Mouse (Mus musculus): ENCODE data around the gene Gm20403. TPM values are rescaled to one million over a fixed set of nuclear protein-coding genes. Genes with fewer than 3 reads are reported as not detected.
"Not testable (repeated sequence)": the region's sequence is repeated elsewhere in the genome, so short reads cannot be mapped to it uniquely, and the experiment has no call there.

Gm20403 gene
- polyA plus RNA-seq, 1 experiment from 2014 or later: not detected

DNA sequence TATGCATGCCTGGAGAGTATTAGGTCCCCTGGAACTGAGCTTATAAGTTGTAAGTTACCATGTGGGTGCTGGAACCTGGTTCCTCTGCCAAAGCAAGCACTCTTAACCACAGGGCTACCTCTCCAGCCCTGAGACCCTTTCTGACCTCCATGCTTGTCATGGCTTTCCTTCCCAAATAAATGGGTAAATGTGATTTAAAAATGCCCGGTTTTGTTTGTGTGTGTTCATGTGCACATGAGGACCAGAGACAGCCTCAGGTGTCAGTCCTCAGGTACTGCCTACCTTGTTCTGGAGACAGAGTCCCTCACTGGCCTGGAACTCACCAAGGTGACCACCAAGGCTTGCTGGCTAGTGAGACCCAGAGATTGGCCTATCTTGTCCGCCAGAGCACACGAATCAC is 18.1 kb upstream of the Gm20403 start:
- Histone ChIP-seq H3K4me2 (replicated peaks) (no peak overlapping the region), H3K36me3 (no peaks in the 10 kb centered on the region), H3K4me3 (no peak overlapping the region), H3K9me3 (replicated peaks) (no peaks in the 10 kb centered on the region), H3K27me3 (no peaks in the 10 kb centered on the region), H3K9ac (no peak overlapping the region), H3K27ac (no peak overlapping the region), H3K4me1 (no peaks in the 10 kb centered on the region)
- ATAC-seq (ENCODE audit: low FRiP score): no peak
- WGBS: 90% methylated on average over 3 of the region's 3 CpGs

DNA sequence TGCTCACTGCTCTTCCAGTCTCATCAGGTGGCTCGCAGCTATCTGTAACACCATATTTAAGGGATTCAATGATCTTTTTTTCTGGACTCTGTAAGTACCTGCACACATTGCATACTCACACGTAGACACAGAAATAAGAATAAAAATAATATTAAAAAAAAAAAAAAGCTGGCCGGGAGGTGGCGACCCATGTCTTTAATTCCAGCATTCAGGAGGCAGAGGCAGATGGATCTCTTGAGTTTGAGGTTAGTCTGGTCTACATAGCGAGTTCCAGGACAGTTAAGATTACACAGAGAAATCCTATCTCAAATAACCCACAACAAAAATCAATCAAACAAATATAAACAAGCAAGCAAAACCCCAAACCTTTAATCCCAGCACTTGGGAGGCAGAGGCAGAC is 17.5 kb upstream of the Gm20403 start:
- 89% methylated on average over 5 of the region's 5 CpGs for WGBS
- Histone ChIP-seq H3K9me3 (replicated peaks) (no peaks in the 10 kb centered on the region), H3K4me2 (replicated peaks) (no peak overlapping the region), H3K27me3 (no peaks in the 10 kb centered on the region), H3K4me1 (no peaks in the 10 kb centered on the region), H3K4me3 (no peak overlapping the region), H3K36me3 (no peaks in the 10 kb centered on the region), H3K9ac (no peak overlapping the region), H3K27ac (no peak overlapping the region)
- no peak for ATAC-seq (ENCODE audit: low FRiP score)

DNA sequence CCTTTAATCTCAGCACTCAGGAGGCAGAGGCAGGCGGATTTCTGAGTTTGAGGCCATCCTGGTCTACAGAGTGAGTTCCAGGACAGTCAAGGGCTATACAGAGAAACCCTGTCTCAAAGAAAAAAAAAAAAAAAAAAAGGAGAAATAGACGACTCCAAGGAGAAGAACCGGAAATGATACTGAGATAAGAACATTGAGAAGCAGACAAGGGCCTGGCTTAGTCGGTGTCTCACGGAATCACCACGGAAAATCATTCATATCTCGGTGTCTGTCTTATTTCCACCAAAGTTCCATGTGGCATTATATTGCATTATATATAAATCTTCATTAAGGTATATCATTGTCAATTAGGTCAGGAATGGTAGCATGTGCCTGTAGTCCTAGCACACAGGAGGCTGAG is 16.2 kb upstream of the Gm20403 start:
- ATAC-seq (ENCODE audit: low FRiP score); H3K36me3 ChIP-seq; H3K4me3 ChIP-seq; H3K4me1 ChIP-seq; H3K9me3 ChIP-seq (replicated peaks); H3K27me3 ChIP-seq; H3K9ac ChIP-seq; H3K27ac ChIP-seq; H3K4me2 ChIP-seq (replicated peaks): not testable (repeated sequence)
- 90% methylated on average over 7 of the region's 7 CpGs for WGBS

DNA sequence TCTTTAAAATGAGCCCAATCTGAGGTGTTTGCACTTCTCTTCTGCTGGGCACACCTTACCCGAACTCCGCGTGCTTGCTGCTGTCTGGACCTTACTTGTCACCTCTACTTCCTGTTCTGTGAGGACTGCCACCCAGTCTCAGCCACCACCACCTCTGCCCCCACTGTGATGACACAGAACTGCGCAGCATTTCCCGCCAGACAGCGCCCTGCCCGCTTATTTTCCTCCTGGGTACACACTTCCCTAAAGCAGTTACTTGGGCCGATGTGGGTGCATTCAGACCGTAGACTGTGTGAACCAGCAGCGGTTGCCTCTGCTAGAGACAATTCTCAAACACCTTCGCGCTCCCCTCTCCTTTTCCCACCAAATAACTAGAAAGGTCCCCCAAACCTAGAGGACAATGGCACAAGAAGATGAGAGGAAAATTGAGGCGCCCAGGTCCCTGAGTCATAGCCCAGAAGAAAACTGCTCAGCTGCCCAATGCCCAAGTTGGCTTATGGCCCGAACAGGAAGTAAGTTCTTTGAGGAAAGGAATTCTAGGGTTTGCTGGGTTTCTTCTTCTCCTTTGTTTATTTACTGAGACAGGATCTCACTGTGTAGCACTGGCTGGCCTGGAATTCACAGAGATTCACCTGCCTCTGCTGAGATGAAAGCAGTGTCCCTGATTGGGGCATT is 12.8 kb upstream of the Gm20403 start:
- 85% methylated on average over 14 of the region's 14 CpGs for WGBS

DNA sequence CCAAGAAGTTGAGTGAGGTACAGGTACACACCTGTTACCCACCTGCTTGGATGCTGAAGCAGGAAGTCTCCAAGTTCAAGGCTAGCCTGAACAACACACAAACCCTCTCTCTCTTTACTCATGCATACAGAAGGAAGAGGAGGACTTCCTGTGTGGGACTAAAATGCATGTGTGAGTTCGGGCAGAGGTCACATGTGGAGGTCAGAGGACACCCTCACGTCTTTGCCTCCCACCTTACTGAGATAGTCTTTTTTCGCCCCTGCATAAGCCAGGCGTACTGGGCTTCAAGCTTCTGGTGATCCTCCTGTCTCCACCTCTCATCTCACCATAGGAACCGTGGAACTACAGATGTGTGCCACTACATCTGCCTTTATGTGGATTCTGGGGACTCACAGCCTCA is 12.1 kb upstream of the Gm20403 start:
- 72% methylated on average over 5 of the region's 5 CpGs for WGBS
- Histone ChIP-seq H3K4me2 (replicated peaks) (no peak overlapping the region), H3K9me3 (replicated peaks) (no peaks in the 10 kb centered on the region), H3K27me3 (no peaks in the 10 kb centered on the region), H3K36me3 (no peaks in the 10 kb centered on the region), H3K9ac (no peak overlapping the region), H3K27ac (no peak overlapping the region), H3K4me3 (no peak overlapping the region), H3K4me1 (no peaks in the 10 kb centered on the region)
- ATAC-seq (ENCODE audit: low FRiP score): no peak

More for the DNA sequence above, 12.8 kb upstream of the Gm20403 start:
- ATAC-seq (ENCODE audit: low FRiP score): no peak
- Histone ChIP-seq H3K4me1 (no peaks in the 10 kb centered on the region), H3K36me3 (no peaks in the 10 kb centered on the region), H3K9me3 (replicated peaks) (no peaks in the 10 kb centered on the region), H3K27ac (no peak overlapping the region), H3K9ac (no peak overlapping the region), H3K4me2 (replicated peaks) (no peak overlapping the region), H3K27me3 (no peaks in the 10 kb centered on the region), H3K4me3 (no peak overlapping the region)

DNA sequence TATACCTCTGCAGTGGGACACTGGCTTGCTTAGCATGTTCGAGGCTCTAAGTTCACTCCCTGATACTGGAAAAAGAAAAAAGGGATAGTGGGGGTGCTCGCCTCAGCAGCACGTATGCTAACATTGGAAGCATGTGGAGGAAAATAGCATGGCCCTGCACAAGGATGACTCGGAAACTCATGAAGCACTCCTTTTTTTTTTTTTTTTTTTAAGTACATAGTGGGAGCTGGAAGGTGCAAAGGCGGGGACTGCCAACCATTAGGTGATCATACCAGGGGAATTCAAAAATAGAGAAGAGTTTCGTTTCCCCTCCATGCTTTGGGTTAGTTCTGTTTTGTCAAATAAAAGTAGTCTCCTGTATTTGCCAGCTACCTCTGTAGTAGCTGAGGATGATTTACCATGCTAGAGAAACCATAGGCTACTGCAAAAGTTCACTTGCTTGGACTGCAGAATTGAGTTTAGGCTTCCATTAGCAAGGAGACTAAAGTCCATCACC is 10.7 kb upstream of the Gm20403 start:
- H3K9me3 ChIP-seq (replicated peaks): no peaks in the 10 kb centered on the region
- no peaks in the 10 kb centered on the region for H3K36me3 ChIP-seq
- H3K4me3 ChIP-seq: no peak overlapping the region
- H3K4me2 ChIP-seq (replicated peaks): no peak overlapping the region
- no peak overlapping the region for H3K27ac ChIP-seq
- WGBS: 86% methylated on average over 6 of the region's 6 CpGs
- ATAC-seq (ENCODE audit: low FRiP score): no peak
- no peaks in the 10 kb centered on the region for H3K27me3 ChIP-seq
- H3K9ac ChIP-seq: no peak overlapping the region
- no peaks in the 10 kb centered on the region for H3K4me1 ChIP-seq

DNA sequence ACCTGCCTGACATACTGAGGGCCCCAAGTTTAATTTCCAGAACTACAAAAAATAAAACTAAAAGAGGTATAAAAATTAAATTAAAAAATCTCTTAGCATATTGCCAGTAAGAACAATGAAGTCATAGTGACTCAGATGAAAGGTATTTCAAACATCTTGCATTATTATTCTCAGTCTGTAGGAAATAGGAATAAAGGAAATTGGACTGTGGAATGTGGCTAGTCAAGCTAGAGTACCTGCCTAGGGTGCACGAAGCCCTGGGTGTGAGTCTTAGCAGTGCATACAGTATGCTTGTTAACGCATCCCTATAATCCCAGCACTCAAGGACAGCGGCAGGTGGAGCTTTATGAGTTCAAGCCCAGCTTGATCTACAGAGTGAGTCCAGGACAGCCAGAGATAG is 9.6 kb upstream of the Gm20403 start:
- whole genome bisulfite sequencing: 74% methylated on average over 3 of the region's 3 CpGs
- H3K9ac ChIP-seq: no peak overlapping the region

DNA sequence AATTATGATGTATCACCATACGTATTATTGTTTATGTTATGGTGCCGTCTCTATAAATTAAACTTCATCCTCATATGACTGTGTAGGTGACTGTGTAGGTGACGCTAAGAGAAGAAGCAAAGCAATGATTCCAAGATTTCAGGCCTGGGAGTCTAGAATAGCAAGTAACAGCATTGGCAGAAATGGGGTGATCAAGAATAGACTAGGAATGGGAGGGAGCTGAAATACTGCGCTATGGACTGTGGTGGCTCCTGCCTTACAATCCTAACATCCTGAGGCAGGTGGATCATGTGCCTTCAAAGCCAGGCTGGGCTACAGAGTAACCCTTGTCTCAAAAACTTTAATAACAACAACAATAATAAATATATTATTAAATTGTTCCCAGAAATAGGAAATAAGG is 8.1 kb upstream of the Gm20403 start:
- no peaks in the 10 kb centered on the region for H3K9me3 ChIP-seq (replicated peaks)
- H3K27me3 ChIP-seq: no peaks in the 10 kb centered on the region
- H3K9ac ChIP-seq: no peak overlapping the region
- H3K4me1 ChIP-seq: no peaks in the 10 kb centered on the region
- no peak overlapping the region for H3K27ac ChIP-seq
- WGBS: 94% methylated on average over 4 of the region's 4 CpGs
- ATAC-seq (ENCODE audit: low FRiP score): no peak
- no peak overlapping the region for H3K4me2 ChIP-seq (replicated peaks)
- no peak overlapping the region for H3K4me3 ChIP-seq
- H3K36me3 ChIP-seq: no peaks in the 10 kb centered on the region

More for the DNA sequence above, 9.6 kb upstream of the Gm20403 start:
- Histone ChIP-seq H3K4me1 (no peaks in the 10 kb centered on the region), H3K4me2 (replicated peaks) (no peak overlapping the region), H3K27ac (no peak overlapping the region), H3K9me3 (replicated peaks) (no peaks in the 10 kb centered on the region), H3K4me3 (no peak overlapping the region), H3K36me3 (no peaks in the 10 kb centered on the region), H3K27me3 (no peaks in the 10 kb centered on the region)
- ATAC-seq (ENCODE audit: low FRiP score): no peak

DNA sequence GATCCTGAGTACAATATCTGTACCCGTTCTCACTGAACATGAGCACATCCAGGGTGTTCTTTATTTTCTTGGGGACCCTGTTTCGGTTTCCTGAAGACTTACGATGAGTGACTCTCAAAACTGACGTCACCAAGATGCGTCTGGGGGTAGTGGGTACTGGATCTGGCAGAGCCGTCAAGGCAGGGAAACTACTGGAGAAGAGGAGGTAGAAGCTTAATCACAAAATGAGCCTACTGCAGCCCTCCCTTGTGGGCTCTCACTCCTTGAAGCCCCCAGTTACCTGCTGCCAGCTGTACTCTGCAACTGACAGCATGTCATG is 7.7 kb upstream of the Gm20403 start:
- H3K4me3 ChIP-seq: no peak overlapping the region
- H3K27me3 ChIP-seq: no peaks in the 10 kb centered on the region
- H3K4me2 ChIP-seq (replicated peaks): no peak overlapping the region
- no peaks in the 10 kb centered on the region for H3K4me1 ChIP-seq
- no peak for ATAC-seq (ENCODE audit: low FRiP score)
- no peak overlapping the region for H3K27ac ChIP-seq
- 83% methylated on average over 6 of the region's 6 CpGs for WGBS
- H3K9ac ChIP-seq: no peak overlapping the region
- no peaks in the 10 kb centered on the region for H3K36me3 ChIP-seq
- H3K9me3 ChIP-seq (replicated peaks): no peaks in the 10 kb centered on the region

DNA sequence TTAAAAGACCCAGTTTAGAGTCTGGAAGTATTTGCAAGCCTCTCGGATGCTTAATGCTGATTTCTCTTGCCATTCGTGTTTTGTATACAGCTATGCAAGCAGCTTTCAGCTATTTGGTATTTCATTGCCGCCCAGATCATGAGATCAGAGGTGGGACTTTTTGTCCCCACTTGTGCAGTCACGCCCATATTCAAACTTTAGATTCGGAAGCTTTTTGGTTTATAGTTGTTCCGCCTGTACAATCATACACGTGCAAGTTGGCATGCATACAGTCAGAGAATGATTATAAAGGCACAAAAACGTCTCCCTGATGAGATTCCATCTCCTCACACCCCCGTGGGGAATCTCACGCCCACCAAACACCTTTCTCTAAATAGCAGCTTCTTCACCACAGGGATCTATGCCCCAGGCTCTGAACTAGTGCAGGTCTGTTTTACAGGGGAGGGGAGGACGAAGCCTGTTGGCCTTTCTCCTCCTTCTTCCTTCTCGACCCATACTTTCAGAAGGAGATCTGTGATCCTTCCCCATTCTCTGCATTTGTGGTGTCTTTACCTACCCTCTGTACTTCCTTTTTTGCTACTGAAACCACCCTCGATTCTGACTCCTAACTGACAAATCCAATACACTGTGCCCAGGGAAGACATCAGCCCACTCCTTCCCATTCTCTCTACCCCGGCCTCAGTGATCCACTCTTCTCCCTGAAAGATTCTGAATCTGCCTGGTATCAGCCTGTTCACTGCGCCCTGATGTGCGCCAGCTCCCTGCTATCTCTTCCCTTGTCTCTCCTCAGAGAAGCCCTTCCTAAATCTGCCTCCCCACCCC is 7.1 kb upstream of the Gm20403 start:
- H3K27me3 ChIP-seq: no peaks in the 10 kb centered on the region
- no peak for ATAC-seq (ENCODE audit: low FRiP score)
- H3K4me2 ChIP-seq (replicated peaks): no peak overlapping the region
- H3K4me1 ChIP-seq: no peaks in the 10 kb centered on the region
- no peak overlapping the region for H3K27ac ChIP-seq
- no peak overlapping the region for H3K4me3 ChIP-seq
- H3K9ac ChIP-seq: no peak overlapping the region
- H3K9me3 ChIP-seq (replicated peaks): no peaks in the 10 kb centered on the region
- no peaks in the 10 kb centered on the region for H3K36me3 ChIP-seq
- 72% methylated on average over 16 of the region's 16 CpGs for WGBS

DNA sequence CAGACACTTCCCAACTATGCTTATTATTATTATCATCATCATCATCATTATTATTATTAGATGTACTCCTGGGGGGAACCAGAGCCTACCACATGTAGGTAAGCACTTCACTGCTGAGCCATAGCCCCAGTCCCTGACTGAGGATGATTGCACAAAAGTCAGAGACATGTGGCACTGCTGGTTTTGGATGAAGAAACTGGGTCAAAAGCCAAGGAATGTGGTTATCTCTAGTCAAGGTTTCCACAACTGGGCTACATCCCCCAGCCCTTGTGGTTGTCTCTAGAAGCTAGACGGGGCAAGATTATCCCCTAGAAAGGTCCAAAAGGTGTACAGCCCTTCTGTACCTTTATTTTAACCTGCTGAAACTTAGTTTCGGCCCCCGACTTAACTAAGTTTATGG is 6.5 kb upstream of the Gm20403 start:
- H3K4me3 ChIP-seq: no peak overlapping the region
- no peaks in the 10 kb centered on the region for H3K4me1 ChIP-seq
- H3K4me2 ChIP-seq (replicated peaks): no peak overlapping the region
- no peaks in the 10 kb centered on the region for H3K9me3 ChIP-seq (replicated peaks)
- WGBS: 90% methylated on average over 3 of the region's 3 CpGs
- no peaks in the 10 kb centered on the region for H3K36me3 ChIP-seq
- no peak for ATAC-seq (ENCODE audit: low FRiP score)
- no peaks in the 10 kb centered on the region for H3K27me3 ChIP-seq
- H3K9ac ChIP-seq: no peak overlapping the region
- no peak overlapping the region for H3K27ac ChIP-seq

DNA sequence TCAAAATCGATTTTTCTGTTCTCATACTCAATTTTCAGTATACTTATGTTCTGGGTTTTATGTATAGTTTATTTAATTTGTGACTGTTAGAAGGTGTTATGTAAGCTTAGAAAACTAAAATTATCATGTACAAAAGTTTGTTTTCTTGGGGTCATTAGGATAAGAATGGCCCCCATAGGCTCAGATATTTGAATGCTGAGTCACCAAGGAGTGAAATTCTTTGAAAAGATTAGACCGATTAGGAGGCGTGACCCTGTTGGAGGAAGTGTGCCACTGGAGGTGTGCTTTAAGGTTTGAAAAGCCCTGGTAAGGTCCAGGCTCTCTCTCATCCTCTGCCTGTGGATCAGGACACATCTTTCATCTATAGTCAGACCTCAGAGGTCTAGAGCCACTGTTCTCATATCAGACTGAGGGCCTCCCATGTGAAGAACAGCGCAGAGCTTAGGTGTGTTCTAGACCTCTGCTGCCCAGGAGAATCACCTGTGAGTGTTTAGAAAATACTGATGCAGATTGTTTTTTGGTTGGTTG is 2.1 kb upstream of the Gm20403 start:
- Histone ChIP-seq H3K27ac (no peak overlapping the region), H3K36me3 (no peaks in the 10 kb centered on the region), H3K27me3 (no peaks in the 10 kb centered on the region), H3K4me3 (no peak overlapping the region), H3K4me2 (replicated peaks) (no peak overlapping the region), H3K9me3 (replicated peaks) (no peaks in the 10 kb centered on the region), H3K4me1 (peaks cover 8% of the 10 kb centered on the region), H3K9ac (no peak overlapping the region)
- WGBS: 82% methylated on average over 4 of the region's 4 CpGs
- ATAC-seq (ENCODE audit: low FRiP score): no peak

DNA sequence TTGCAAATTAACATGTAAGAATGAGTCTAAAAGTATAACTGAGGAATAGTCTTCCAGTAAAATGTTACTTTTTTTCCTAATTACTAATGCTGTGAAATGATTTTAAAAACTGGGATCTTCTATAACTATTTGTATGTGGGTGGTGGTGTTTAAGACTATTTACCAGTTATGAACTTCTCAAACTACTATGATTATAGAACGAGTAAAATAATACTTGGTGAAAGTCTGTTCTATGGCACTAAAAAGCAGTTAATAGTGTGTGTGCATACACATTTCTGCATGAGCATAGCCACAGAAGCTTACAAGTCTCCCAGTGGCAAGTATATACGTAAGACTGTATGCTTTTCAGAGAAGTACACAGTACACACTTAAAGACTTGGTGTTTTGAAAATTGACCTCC is 827 bp upstream of the Gm20403 start:
- H3K4me2 ChIP-seq (replicated peaks): no peak overlapping the region
- 84% methylated on average over 2 of the region's 2 CpGs for WGBS
- no peaks in the 10 kb centered on the region for H3K9me3 ChIP-seq (replicated peaks)
- H3K4me1 ChIP-seq: peaks cover 8% of the 10 kb centered on the region
- no peak overlapping the region for H3K9ac ChIP-seq
- ATAC-seq (ENCODE audit: low FRiP score): no peak
- no peak overlapping the region for H3K4me3 ChIP-seq
- no peak overlapping the region for H3K27ac ChIP-seq
- no peaks in the 10 kb centered on the region for H3K36me3 ChIP-seq
- no peaks in the 10 kb centered on the region for H3K27me3 ChIP-seq
